Mouse (Mus musculus): ENCODE results near the gene Agbl4. TPM values are rescaled to one million over a fixed set of nuclear protein-coding genes. Genes with fewer than 3 reads are reported as not detected.

Gene Agbl4
- polyA plus RNA-seq, 1 experiment from 2014 or later = 0.38 TPM

DNA sequence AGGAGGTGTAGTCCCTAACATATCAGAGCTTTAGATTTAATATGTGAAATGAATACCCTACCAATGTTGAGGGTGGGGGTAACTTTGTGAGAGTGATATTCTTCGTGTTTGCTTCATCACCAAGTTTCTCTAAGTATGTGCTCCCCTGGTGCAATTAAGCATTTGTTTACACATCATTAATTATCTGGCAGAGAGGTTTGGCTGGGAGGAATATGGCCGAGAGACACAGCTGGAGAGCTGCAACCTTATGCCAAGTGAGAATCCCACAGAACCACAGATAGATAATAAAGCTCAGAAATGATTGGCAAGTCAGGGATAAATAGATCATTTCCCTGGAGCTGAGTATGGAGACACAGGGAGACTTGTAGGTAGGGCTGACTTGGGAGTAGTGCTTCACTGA, 1003.2 kb downstream of the Agbl4 start:
- H3K27ac ChIP-seq = no peak overlapping the region
- H3K36me3 ChIP-seq = no peaks in the 10 kb centered on the region
- no peak for ATAC-seq (ENCODE audit: insufficient number of reproducible peaks, insufficient read depth, low FRiP score, low TSS enrichment, low read depth)
- H3K4me3 ChIP-seq (replicated peaks) = no peak overlapping the region
- WGBS = 42% methylated on average over 2 of the region's 2 CpGs
- no peaks in the 10 kb centered on the region for H3K9me3 ChIP-seq
- H3K4me1 ChIP-seq (replicated peaks) = no peaks in the 10 kb centered on the region
- no peak overlapping the region for H3K4me2 ChIP-seq
- no peak overlapping the region for H3K9ac ChIP-seq (replicated peaks)
- H3K27me3 ChIP-seq = no peaks in the 10 kb centered on the region

DNA sequence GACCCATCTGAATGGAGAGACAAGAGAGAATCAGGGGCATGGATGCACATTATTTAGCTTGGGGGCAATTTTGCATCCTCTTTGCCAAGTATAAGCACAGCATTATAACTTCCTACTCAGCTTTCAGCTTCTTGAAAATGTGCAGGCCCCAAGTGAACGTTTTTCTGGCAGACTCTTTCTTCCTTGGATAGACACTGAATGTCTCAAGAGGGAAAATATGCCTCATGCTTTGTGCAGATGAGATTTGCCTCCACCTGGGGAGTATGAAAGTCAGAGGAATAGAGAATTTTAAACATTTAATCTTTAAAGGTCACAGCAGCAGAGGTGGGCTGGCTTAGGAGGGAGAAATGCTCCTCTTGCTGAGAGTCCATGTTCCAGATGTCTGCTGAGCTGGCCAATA, 1005.8 kb downstream of the Agbl4 start:
- H3K36me3 ChIP-seq = no peaks in the 10 kb centered on the region
- no peak overlapping the region for H3K9ac ChIP-seq (replicated peaks)
- H3K4me2 ChIP-seq = no peak overlapping the region
- no peaks in the 10 kb centered on the region for H3K9me3 ChIP-seq
- ATAC-seq (ENCODE audit: insufficient number of reproducible peaks, insufficient read depth, low FRiP score, low TSS enrichment, low read depth) = no peak
- no peaks in the 10 kb centered on the region for H3K27me3 ChIP-seq
- 57% methylated on average over 1 of the region's 1 CpGs for WGBS
- H3K4me1 ChIP-seq (replicated peaks) = no peaks in the 10 kb centered on the region
- no peak overlapping the region for H3K27ac ChIP-seq
- H3K4me3 ChIP-seq (replicated peaks) = no peak overlapping the region

DNA sequence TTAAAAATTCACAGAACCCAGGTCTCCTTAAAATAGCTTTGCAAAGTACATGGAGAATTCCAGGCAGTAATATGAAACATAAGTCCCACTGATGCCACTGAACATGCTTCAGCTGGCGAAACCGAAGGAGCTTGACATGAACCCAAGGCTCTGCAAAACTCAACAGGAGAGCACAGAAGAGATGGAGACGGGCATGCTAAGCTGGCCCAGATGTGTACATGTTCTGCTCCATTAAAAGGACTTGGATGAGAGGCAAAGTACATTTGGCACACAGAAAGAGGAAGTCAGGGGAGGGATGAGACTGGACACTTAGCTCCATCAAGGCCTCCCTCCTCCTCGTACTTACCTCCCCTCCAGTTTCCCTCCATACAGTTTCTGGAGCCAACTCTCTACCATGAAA, 1013.3 kb downstream of the Agbl4 start:
- H3K4me2 ChIP-seq = no peak overlapping the region
- 85% methylated on average over 4 of the region's 4 CpGs for WGBS

GRCm38 (mm10) chr4:111414399-111414798, 1016.9 kb downstream of the Agbl4 start:
- 2% methylated on average over 6 of the region's 6 CpGs for WGBS
- peak overlapping the region; percentile 86 for H3K4me3 ChIP-seq (replicated peaks)
- H3K9me3 ChIP-seq = no peaks in the 10 kb centered on the region
- peak overlapping the region; percentile 94 for H3K9ac ChIP-seq (replicated peaks)
- H3K36me3 ChIP-seq = peaks cover 13% of the 10 kb centered on the region
- ATAC-seq (ENCODE audit: insufficient number of reproducible peaks, insufficient read depth, low FRiP score, low TSS enrichment, low read depth) = 0 out of 2 replicates have a peak, but pooled peaks have one; percentile 10
- H3K4me1 ChIP-seq (replicated peaks) = peaks cover 20% of the 10 kb centered on the region
- peak overlapping the region; percentile 89 for H3K27ac ChIP-seq
- H3K4me2 ChIP-seq = peak overlapping the region; percentile 76
- H3K27me3 ChIP-seq = no peaks in the 10 kb centered on the region

More for the DNA sequence above, 1013.3 kb downstream of the Agbl4 start:
- Histone ChIP-seq H3K9me3 (no peaks in the 10 kb centered on the region), H3K4me1 (replicated peaks) (peaks cover 6% of the 10 kb centered on the region; the same call in 1 of the 2 replicates), H3K27me3 (no peaks in the 10 kb centered on the region), H3K4me3 (replicated peaks) (no peak overlapping the region), H3K36me3 (no peaks in the 10 kb centered on the region), H3K27ac (no peak overlapping the region), H3K9ac (replicated peaks) (no peak overlapping the region)
- ATAC-seq (ENCODE audit: insufficient number of reproducible peaks, insufficient read depth, low FRiP score, low TSS enrichment, low read depth) = no peak

DNA sequence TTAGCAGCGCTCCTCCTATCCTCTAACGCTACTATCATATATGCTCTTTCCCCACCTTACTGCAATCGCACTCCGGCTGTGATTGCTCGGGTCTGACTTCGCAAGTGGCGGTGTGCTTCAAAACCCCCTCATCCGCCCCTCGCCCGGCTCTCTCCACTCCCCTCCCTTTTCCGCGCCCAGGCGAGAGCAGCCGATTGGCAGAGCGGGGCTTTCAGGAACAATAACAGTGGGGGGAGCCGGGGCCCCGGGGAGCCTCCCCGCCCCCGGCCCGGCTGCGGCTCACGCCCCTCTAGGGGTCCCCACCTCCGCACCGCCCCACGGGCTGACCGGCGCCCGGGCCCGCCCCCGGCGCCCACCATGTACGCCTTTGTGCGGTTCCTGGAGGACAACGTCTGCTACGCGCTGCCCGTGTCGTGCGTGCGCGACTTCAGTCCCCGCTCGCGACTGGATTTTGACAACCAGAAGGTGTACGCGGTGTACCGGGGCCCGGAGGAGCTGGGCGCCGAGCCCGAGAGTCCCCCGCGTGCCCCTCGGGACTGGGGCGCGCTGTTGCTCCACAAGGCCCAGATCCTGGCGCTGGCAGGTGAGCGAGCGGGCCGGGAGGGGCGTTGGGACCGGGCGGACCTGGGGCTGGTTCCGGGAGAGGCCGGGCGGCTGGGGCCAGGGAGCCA, 1017.5 kb downstream of the Agbl4 start, which contains the start of gene Bend5:
TSS of gene Bend5 (plus strand) at position 189 of the 671 bp plus-strand sequence.
- ATAC-seq (ENCODE audit: insufficient number of reproducible peaks, insufficient read depth, low FRiP score, low TSS enrichment, low read depth) = peak; percentile 97

GRCm38 (mm10) chr4:111416126-111416525, 1018.7 kb downstream of the Agbl4 start:
- Histone ChIP-seq H3K27me3 (no peaks in the 10 kb centered on the region), H3K27ac (no peak overlapping the region), H3K9me3 (no peaks in the 10 kb centered on the region), H3K9ac (replicated peaks) (peak overlapping the region; percentile 94; the same call in 1 of the 2 replicates), H3K4me3 (replicated peaks) (peak overlapping the region; percentile 86), H3K36me3 (peaks cover 22% of the 10 kb centered on the region), H3K4me2 (peak overlapping the region; percentile 76), H3K4me1 (replicated peaks) (peaks cover 20% of the 10 kb centered on the region)
- no peak for ATAC-seq (ENCODE audit: insufficient number of reproducible peaks, insufficient read depth, low FRiP score, low TSS enrichment, low read depth)
- WGBS = 68% methylated on average over 3 of the region's 3 CpGs

More for the DNA sequence above, 1017.5 kb downstream of the Agbl4 start, which contains the start of gene Bend5:
- H3K9me3 ChIP-seq = no peaks in the 10 kb centered on the region
- no peaks in the 10 kb centered on the region for H3K27me3 ChIP-seq
- peak within 1 kb of the TSS; percentile 76 for H3K4me2 ChIP-seq
- peak within 1 kb of the TSS; percentile 94 for H3K9ac ChIP-seq (replicated peaks)
- H3K36me3 ChIP-seq = peaks cover 17% of the 10 kb centered on the region
- peak within 1 kb of the TSS; percentile 89 for H3K27ac ChIP-seq
- peak within 1 kb of the TSS; percentile 86 for H3K4me3 ChIP-seq (replicated peaks)
- under 1% methylated on average over 66 of the region's 66 CpGs for WGBS
- peaks cover 20% of the 10 kb centered on the region for H3K4me1 ChIP-seq (replicated peaks)

- Histone ChIP-seq H3K9me3 (no peaks in the 10 kb centered on the region), H3K9ac (replicated peaks) (no peak overlapping the region), H3K27ac (no peak overlapping the region), H3K36me3 (peaks cover 22% of the 10 kb centered on the region), H3K27me3 (no peaks in the 10 kb centered on the region), H3K4me3 (replicated peaks) (peak overlapping the region; percentile 86), H3K4me2 (peak overlapping the region; percentile 76), H3K4me1 (replicated peaks) (peaks cover 20% of the 10 kb centered on the region)
- 47% methylated on average over 3 of the region's 3 CpGs for WGBS
- no peak for ATAC-seq (ENCODE audit: insufficient number of reproducible peaks, insufficient read depth, low FRiP score, low TSS enrichment, low read depth)
Measured at GRCm38 (mm10) chr4:111416551-111416950, 1019.1 kb downstream of the Agbl4 start.

DNA sequence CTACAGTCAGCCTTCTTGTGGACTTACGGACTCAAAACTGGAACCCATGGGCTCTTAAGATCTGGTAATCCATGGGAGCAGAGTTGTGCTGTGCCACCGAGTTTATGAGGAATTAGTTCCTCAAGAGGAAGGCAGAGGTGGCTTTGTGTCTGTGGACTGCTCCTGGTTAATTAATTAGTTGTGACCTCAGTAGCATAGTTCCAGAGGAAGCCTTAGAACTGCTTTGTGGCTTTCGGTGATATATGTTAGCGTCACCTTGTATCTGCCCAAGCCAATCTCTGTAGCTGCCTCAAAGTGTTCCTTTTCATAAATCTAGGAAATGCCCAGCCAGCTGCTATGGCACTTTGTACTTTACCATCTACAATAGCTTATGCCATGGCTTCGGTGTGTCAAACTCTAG, 1020.3 kb downstream of the Agbl4 start:
- H3K9ac ChIP-seq (replicated peaks) = no peak overlapping the region

GRCm38 (mm10) chr4:111419476-111419875, 1022.0 kb downstream of the Agbl4 start:
- Histone ChIP-seq H3K4me1 (replicated peaks) (peaks cover 14% of the 10 kb centered on the region), H3K36me3 (peaks cover 22% of the 10 kb centered on the region), H3K9ac (replicated peaks) (no peak overlapping the region), H3K9me3 (no peaks in the 10 kb centered on the region), H3K27me3 (no peaks in the 10 kb centered on the region), H3K27ac (no peak overlapping the region), H3K4me2 (no peak overlapping the region), H3K4me3 (replicated peaks) (no peak overlapping the region)
- ATAC-seq (ENCODE audit: insufficient number of reproducible peaks, insufficient read depth, low FRiP score, low TSS enrichment, low read depth) = no peak
- 94% methylated on average over 1 of the region's 1 CpGs for WGBS

More for the DNA sequence above, 1020.3 kb downstream of the Agbl4 start:
- Histone ChIP-seq H3K4me2 (no peak overlapping the region), H3K27ac (no peak overlapping the region), H3K27me3 (no peaks in the 10 kb centered on the region), H3K4me3 (replicated peaks) (no peak overlapping the region), H3K36me3 (peaks cover 22% of the 10 kb centered on the region), H3K9me3 (no peaks in the 10 kb centered on the region), H3K4me1 (replicated peaks) (peaks cover 20% of the 10 kb centered on the region)
- WGBS = 82% methylated on average over 5 of the region's 5 CpGs
- ATAC-seq (ENCODE audit: insufficient number of reproducible peaks, insufficient read depth, low FRiP score, low TSS enrichment, low read depth) = no peak

GRCm38 (mm10) chr4:111420031-111420430, 1022.6 kb downstream of the Agbl4 start:
- H3K27me3 ChIP-seq = no peaks in the 10 kb centered on the region
- H3K36me3 ChIP-seq = peaks cover 26% of the 10 kb centered on the region
- no peak for ATAC-seq (ENCODE audit: insufficient number of reproducible peaks, insufficient read depth, low FRiP score, low TSS enrichment, low read depth)
- no peak overlapping the region for H3K9ac ChIP-seq (replicated peaks)
- H3K27ac ChIP-seq = no peak overlapping the region
- H3K4me3 ChIP-seq (replicated peaks) = no peak overlapping the region
- WGBS = 82% methylated on average over 3 of the region's 3 CpGs
- H3K9me3 ChIP-seq = no peaks in the 10 kb centered on the region
- peaks cover 14% of the 10 kb centered on the region for H3K4me1 ChIP-seq (replicated peaks)
- H3K4me2 ChIP-seq = no peak overlapping the region

- H3K4me1 ChIP-seq (replicated peaks) = peaks cover 11% of the 10 kb centered on the region
- no peaks in the 10 kb centered on the region for H3K27me3 ChIP-seq
- 83% methylated on average over 4 of the region's 4 CpGs for WGBS
Measured at GRCm38 (mm10) chr4:111420955-111421354, 1023.5 kb downstream of the Agbl4 start.

More at GRCm38 (mm10) chr4:111420955-111421354, 1023.5 kb downstream of the Agbl4 start:
- peaks cover 31% of the 10 kb centered on the region for H3K36me3 ChIP-seq
- no peak for ATAC-seq (ENCODE audit: insufficient number of reproducible peaks, insufficient read depth, low FRiP score, low TSS enrichment, low read depth)
- H3K9me3 ChIP-seq = no peaks in the 10 kb centered on the region
- no peak overlapping the region for H3K27ac ChIP-seq
- H3K4me2 ChIP-seq = no peak overlapping the region
- H3K9ac ChIP-seq (replicated peaks) = no peak overlapping the region
- no peak overlapping the region for H3K4me3 ChIP-seq (replicated peaks)
